Mouse (Mus musculus): ENCODE results near the gene Myh7b. TPM values are rescaled to one million over a fixed set of nuclear protein-coding genes. Genes with fewer than 3 reads are reported as not detected.
A peak's percentile ranks its signal among the peaks of the same experiment; 100 is the strongest.

The Myh7b gene
- polyA plus RNA-seq, 1 experiment = 0.16 TPM

DNA sequence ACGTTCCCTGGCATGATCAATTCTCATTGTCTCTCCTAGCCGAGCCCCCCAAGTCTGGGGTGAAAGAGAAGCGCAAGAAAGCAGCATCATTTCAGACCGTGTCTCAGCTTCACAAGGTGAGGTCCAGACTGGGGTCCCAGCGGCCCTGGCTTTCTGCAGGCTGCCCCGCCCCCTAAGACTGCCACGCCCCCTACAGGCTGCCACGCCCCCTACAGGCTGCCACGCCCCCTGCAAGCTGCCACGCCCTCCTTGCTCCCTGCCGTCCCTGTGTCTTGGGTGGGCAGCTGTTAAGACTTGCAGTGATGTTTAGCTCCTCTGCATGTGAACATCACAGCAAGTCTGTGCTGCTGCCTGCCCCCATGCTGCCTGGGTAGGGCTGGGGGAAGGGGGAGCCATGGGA is 11.6 kb downstream of the Myh7b start:
- H3K27ac ChIP-seq (replicated peaks; ENCODE audit: low read depth, low read length) = no peak overlapping the region
- H3K4me3 ChIP-seq (ENCODE audit: insufficient read depth, low read depth, low read length) = no peak overlapping the region
- no peaks in the 10 kb centered on the region for H3K4me1 ChIP-seq (ENCODE audit: control insufficient read depth, insufficient read depth, insufficient read length, low read length)

DNA sequence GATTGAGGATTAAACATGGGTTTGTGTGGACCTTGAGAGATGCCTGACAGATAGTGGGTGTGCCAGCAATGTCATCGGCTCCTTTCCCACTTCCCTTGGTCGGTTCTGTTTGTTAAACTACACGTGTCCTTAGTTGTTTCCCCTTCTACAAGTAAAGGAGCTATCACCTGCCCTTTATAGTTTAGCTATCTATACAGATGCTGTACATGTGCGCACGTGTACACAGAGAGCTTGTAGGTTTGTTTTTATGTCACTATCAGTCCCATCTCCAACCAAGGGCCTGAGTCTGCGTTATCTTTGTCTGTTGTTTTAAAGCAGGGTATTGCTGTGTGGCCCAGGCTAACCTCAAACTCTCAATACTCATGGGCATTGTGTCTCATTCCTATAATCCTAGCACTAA is 13.0 kb downstream of the Myh7b start:
- no peak overlapping the region for H3K4me3 ChIP-seq (ENCODE audit: insufficient read depth, low read depth, low read length)
- H3K27ac ChIP-seq (replicated peaks; ENCODE audit: low read depth, low read length) = no peak overlapping the region
- H3K4me1 ChIP-seq (ENCODE audit: control insufficient read depth, insufficient read depth, insufficient read length, low read length) = no peaks in the 10 kb centered on the region

- Histone ChIP-seq H3K27ac (replicated peaks; ENCODE audit: low read depth, low read length) (no peak overlapping the region), H3K4me1 (ENCODE audit: control insufficient read depth, insufficient read depth, insufficient read length, low read length) (0 out of 2 replicates have a peak, but pooled peaks cover 2% of the 10 kb centered on the region), H3K4me3 (ENCODE audit: insufficient read depth, low read depth, low read length) (no peak overlapping the region)
Measured at GRCm38 (mm10) chr2:155624730-155625129, 13.7 kb downstream of the Myh7b start.

GRCm38 (mm10) chr2:155626277-155626676 is 15.3 kb downstream of the Myh7b start:
- Histone ChIP-seq H3K27ac (replicated peaks; ENCODE audit: low read depth, low read length) (no peak overlapping the region), H3K4me1 (ENCODE audit: control insufficient read depth, insufficient read depth, insufficient read length, low read length) (0 out of 2 replicates have a peak, but pooled peaks cover 2% of the 10 kb centered on the region)

DNA sequence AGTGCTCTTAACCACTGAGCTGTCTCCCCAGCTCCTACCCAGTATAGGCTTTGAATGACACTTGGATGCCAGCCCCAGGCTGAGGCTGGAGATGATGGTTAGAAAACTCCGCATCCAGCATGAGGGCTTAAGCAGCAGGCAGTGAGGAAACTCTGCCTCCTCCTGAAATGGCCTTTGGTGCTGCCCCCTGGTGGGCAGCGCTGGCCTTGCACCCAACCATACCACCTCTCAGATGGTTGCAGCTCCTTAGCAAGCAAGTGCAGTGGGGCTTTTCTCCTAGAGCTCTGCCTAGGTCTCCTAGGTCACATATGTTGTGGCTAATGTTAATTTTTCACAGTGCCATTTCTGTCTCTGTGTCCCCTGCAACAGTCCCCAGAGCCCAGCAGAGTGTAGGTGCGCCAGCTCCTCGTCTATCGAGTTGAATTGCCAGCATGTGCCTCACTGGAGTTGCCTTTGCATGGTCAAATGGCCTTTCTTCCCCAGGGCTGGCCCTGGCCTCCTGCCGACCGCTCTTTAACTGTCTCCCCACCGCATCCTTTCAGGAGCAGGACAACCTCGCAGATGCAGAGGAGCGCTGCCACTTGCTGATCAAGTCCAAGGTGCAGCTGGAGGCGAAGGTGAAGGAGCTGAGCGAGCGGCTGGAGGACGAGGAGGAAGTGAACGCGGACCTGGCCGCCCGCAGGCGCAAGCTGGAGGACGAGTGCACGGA is 16.2 kb downstream of the Myh7b start:
- Histone ChIP-seq H3K27ac (replicated peaks; ENCODE audit: low read depth, low read length) (no peak overlapping the region), H3K4me1 (ENCODE audit: control insufficient read depth, insufficient read depth, insufficient read length, low read length) (0 out of 2 replicates have a peak, but pooled peaks cover 2% of the 10 kb centered on the region), H3K4me3 (ENCODE audit: insufficient read depth, low read depth, low read length) (no peak overlapping the region)

More at GRCm38 (mm10) chr2:155626277-155626676, 15.3 kb downstream of the Myh7b start:
- no peak overlapping the region for H3K4me3 ChIP-seq (ENCODE audit: insufficient read depth, low read depth, low read length)

- Histone ChIP-seq H3K4me1 (ENCODE audit: control insufficient read depth, insufficient read depth, insufficient read length, low read length) (0 out of 2 replicates have a peak, but pooled peaks cover 2% of the 10 kb centered on the region), H3K4me3 (ENCODE audit: insufficient read depth, low read depth, low read length) (no peak overlapping the region), H3K27ac (replicated peaks; ENCODE audit: low read depth, low read length) (no peak overlapping the region)
Measured at GRCm38 (mm10) chr2:155628112-155628511, 17.1 kb downstream of the Myh7b start.

DNA sequence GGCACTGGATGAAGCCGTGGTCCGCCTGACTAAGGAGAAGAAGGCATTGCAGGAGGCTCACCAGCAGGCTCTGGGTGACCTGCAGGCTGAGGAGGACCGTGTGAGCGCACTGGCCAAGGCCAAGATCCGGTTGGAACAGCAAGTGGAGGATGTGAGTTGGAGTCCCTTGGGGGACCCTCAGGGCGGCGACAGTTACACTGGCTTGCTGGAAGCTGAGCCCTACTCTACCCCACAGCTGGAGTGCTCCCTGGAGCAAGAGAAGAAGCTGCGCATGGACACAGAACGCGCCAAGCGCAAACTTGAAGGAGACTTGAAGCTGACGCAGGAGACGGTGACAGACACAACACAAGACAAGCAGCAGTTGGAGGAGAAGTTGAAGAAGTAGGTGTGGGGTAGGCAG is 17.5 kb downstream of the Myh7b start:
- Histone ChIP-seq H3K4me1 (ENCODE audit: control insufficient read depth, insufficient read depth, insufficient read length, low read length) (0 out of 2 replicates have a peak, but pooled peaks cover 2% of the 10 kb centered on the region), H3K4me3 (ENCODE audit: insufficient read depth, low read depth, low read length) (no peak overlapping the region), H3K27ac (replicated peaks; ENCODE audit: low read depth, low read length) (no peak overlapping the region)

DNA sequence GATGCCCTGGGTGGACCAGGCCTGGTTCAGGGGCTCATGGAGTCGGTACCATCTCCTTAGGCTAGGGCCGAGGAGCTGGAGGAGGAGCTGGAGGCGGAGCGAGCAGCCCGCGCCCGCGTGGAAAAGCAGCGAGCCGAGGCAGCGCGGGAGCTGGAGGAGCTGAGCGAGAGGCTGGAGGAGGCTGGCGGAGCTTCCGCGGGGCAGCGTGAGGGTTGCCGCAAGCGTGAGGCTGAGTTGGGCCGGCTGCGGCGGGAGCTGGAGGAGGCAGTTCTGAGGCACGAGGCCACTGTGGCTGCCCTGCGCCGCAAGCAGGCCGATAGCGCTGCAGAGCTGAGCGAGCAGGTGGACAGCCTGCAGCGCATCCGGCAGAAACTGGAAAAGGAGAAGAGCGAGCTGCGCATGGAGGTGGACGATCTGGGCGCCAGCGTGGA is 18.2 kb downstream of the Myh7b start:
- Histone ChIP-seq H3K27ac (replicated peaks; ENCODE audit: low read depth, low read length) (no peak overlapping the region), H3K4me3 (ENCODE audit: insufficient read depth, low read depth, low read length) (peak overlapping the region; percentile 23; the same call in 1 of the 2 replicates), H3K4me1 (ENCODE audit: control insufficient read depth, insufficient read depth, insufficient read length, low read length) (0 out of 2 replicates have a peak, but pooled peaks cover 2% of the 10 kb centered on the region)

DNA sequence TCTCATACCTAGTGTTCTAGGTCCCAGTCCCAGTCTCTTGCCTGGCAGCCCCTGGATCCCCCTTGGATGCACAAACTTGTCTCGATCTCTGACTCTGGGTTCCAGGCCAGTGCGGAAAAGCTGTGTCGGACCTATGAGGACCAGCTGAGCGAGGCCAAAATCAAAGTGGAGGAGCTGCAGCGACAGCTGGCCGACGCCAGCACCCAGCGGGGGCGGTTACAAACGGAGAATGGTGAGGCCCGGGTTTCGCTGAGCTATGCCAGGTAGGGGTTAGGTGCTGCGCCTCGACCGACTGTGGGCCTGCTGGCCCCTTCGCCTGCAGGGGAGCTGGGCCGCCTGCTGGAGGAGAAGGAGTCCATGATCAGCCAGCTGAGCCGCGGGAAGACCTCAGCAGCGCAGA is 19.1 kb downstream of the Myh7b start:
- peaks cover 7% of the 10 kb centered on the region for H3K4me1 ChIP-seq (ENCODE audit: control insufficient read depth, insufficient read depth, insufficient read length, low read length)
- H3K4me3 ChIP-seq (ENCODE audit: insufficient read depth, low read depth, low read length) = no peak overlapping the region
- no peak overlapping the region for H3K27ac ChIP-seq (replicated peaks; ENCODE audit: low read depth, low read length)

- H3K4me1 ChIP-seq (ENCODE audit: control insufficient read depth, insufficient read depth, insufficient read length, low read length) = peaks cover 12% of the 10 kb centered on the region
- no peak overlapping the region for H3K27ac ChIP-seq (replicated peaks; ENCODE audit: low read depth, low read length)
- H3K4me3 ChIP-seq (ENCODE audit: insufficient read depth, low read depth, low read length) = no peak overlapping the region
Measured at GRCm38 (mm10) chr2:155630590-155631416, 19.8 kb downstream of the Myh7b start.

DNA sequence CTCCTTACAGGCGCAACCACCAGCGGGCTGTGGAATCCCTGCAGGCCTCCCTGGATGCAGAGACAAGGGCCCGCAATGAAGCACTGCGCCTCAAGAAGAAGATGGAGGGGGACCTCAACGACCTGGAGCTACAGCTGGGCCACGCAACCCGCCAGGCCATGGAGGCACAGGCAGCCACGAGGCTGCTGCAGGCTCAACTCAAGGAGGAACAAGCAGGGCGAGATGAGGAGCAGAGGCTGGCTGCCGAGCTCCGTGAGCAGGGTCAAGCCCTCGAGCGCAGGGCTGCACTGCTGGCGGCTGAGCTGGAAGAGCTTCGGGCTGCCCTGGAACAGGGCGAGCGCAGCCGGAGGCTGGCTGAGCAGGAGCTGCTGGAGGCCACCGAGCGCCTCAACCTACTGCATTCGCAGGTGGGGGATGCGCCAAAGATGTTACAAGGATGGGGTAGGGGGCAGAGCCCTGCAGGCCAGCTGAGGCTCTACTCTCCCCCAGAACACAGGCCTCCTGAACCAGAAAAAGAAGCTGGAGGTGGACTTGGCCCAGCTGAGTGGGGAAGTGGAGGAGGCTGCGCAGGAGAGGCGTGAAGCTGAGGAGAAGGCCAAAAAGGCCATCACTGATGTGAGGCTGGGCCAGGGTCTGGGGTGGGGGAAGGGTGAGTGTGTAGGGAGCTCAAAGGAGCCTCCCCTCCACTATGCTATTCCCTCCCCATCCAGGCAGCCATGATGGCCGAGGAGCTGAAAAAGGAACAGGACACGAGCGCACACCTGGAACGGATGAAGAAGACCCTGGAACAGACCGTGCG is 21.3 kb downstream of the Myh7b start:
- no peak overlapping the region for H3K4me3 ChIP-seq (ENCODE audit: insufficient read depth, low read depth, low read length)
- H3K27ac ChIP-seq (replicated peaks; ENCODE audit: low read depth, low read length) = no peak overlapping the region
- H3K4me1 ChIP-seq (ENCODE audit: control insufficient read depth, insufficient read depth, insufficient read length, low read length) = peaks cover 18% of the 10 kb centered on the region

DNA sequence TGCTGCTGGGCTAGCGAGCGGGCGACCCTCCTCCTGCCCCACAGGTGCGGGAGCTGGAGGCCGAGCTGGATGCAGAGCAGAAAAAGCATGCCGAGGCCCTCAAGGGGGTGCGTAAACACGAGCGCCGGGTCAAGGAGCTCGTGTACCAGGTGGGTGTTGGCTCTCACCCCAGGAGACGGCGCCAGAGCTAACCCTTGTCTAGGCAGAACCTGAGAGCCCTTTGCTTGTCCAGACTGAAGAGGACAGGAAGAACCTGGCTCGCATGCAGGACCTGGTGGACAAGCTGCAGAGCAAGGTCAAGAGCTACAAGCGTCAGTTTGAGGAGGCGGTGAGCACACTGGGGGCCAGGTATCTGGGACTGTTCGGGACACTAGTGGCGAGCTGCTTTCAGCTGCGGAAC is 22.1 kb downstream of the Myh7b start:
- Histone ChIP-seq H3K27ac (replicated peaks; ENCODE audit: low read depth, low read length) (no peak overlapping the region), H3K4me3 (ENCODE audit: insufficient read depth, low read depth, low read length) (no peak overlapping the region), H3K4me1 (ENCODE audit: control insufficient read depth, insufficient read depth, insufficient read length, low read length) (peaks cover 20% of the 10 kb centered on the region)

DNA sequence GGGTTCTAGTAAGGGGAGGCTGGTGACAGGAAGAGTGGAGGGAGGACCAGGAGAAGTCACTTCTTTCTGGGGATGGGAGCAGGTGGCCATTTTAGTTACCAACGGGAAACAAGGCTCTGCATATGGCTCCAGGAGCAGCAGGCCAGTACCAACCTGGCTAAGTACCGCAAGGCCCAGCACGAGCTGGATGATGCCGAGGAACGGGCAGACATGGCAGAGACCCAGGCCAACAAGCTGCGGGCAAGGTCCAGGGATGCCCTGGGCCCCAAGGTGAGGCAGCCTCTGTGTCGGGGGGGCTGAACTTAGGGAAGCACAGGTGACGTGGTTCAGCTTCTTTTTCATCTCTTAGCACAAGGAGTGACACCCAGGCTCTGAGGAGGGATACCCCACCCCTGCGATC is 22.7 kb downstream of the Myh7b start:
- Histone ChIP-seq H3K4me3 (ENCODE audit: insufficient read depth, low read depth, low read length) (no peak overlapping the region), H3K4me1 (ENCODE audit: control insufficient read depth, insufficient read depth, insufficient read length, low read length) (peaks cover 20% of the 10 kb centered on the region), H3K27ac (replicated peaks; ENCODE audit: low read depth, low read length) (no peak overlapping the region)

DNA sequence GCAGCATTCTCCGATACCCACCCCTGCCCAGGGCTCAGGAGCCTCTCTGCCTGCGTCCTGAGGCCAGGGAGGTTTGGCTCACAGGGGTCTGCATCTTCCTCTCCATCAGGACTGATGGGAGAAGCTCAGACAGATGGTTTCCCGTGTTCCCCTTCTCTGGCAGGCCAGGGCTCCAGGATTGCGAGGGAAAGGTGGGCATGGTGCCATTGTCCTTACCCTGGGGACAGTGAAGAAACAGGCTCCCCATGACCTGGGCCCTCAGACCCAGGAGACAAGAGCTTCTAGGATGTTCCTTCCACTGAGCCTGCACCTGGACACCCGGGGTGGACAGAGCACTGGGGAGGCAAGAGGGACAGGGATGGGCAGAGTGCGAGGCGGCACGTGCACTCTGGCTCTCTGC is 23.6 kb downstream of the Myh7b start:
- peak overlapping the region; percentile 9; the same call in 1 of the 2 replicates for H3K27ac ChIP-seq (replicated peaks; ENCODE audit: low read depth, low read length)
- H3K4me3 ChIP-seq (ENCODE audit: insufficient read depth, low read depth, low read length) = no peak overlapping the region
- peaks cover 18% of the 10 kb centered on the region for H3K4me1 ChIP-seq (ENCODE audit: control insufficient read depth, insufficient read depth, insufficient read length, low read length)

DNA sequence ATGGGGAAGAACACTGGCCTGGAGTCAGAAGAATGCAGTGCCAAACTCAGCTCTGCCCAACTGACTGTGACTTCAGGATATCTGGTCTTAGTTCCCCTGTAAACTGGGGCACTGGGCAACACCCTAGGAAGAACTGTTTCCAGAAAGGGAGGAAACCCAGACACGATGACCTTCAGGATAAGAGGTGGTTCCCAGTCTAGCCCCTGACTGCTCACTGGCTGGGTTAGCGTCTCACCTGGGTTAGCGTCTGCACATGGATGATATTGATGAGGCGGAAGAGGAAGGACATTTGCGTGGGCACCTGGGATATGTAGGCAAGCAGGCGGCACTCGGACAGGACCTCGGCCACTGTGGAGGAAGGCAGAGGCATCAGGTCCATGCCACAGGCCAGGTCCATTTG is 24.9 kb downstream of the Myh7b start:
- 0 out of 2 replicates have a peak overlapping the region, but pooled peaks have one; percentile 7 for H3K27ac ChIP-seq (replicated peaks; ENCODE audit: low read depth, low read length)
- H3K4me1 ChIP-seq (ENCODE audit: control insufficient read depth, insufficient read depth, insufficient read length, low read length) = peaks cover 18% of the 10 kb centered on the region
- no peak overlapping the region for H3K4me3 ChIP-seq (ENCODE audit: insufficient read depth, low read depth, low read length)

Data from brown adipose tissue, adult 24 weeks (tissue).